Mouse (Mus musculus): ENCODE results near the gene Frs3. TPM values are rescaled to one million over a fixed set of nuclear protein-coding genes. Genes with fewer than 3 reads are reported as not detected.

The Frs3 gene
- polyA plus RNA-seq, 1 experiment from 2014 or later: 41.9 TPM

DNA sequence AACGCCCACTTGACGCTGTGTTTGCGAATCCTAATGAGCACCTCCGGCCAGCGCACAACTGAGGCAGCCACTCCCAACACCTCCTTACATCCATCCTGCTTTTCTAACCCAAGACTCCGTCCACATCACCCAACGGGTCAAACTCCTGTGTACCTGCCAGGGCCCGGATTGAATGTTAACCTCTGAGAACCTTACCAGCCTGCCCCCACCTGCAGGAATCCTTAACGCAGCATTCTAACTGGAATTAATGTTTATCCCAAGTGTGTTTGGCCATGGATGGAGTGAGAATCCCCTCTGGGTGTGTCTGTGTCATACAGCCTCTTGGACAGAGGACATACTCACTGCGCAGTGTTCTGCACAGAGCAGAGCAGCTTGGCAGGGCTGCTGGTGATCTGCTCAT is 9.3 kb downstream of the Frs3 start:
- Histone ChIP-seq H3K27me3 (ENCODE audit: control insufficient read depth, insufficient read depth, low read length) (no peaks in the 10 kb centered on the region; the same call in 1 of the 2 replicates), H3K4me2 (ENCODE audit: low read depth, low read length) (no peak overlapping the region), H3K9ac (replicated peaks; ENCODE audit: low read depth, low read length) (no peak overlapping the region), H3K36me3 (ENCODE audit: control insufficient read depth, insufficient read depth, low read length) (peaks cover 6% of the 10 kb centered on the region; the same call in 1 of the 2 replicates), H3K27ac (ENCODE audit: low read depth, low read length) (no peak overlapping the region), H3K9me3 (ENCODE audit: control insufficient read depth, low read length) (no peaks in the 10 kb centered on the region), H3K4me1 (ENCODE audit: control insufficient read depth, insufficient read depth, low read length) (peaks cover 8% of the 10 kb centered on the region), H3K4me3 (ENCODE audit: low read depth, low read length) (no peak overlapping the region)
- no peak for ATAC-seq (ENCODE audit: low read depth)
- WGBS: 93% methylated on average over 10 of the region's 10 CpGs

DNA sequence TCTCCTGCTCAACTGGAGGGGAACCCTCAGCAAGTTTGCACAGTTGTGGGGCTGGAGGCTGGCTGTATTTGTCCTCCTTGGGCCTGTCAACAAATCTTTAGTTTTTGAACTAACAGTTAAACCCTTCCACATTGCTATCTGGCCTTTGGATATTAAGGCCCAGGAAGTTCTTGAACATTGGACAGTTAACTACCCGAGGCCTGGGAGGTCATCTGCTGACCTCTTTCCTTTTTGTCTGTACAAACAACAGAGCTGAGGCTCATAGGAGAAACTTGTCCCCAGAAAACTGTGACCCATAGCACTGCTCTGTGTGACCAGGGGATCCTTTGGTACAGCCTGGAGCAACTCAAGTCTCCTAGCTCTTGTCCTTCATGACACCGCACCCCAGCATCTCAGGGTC is 10.2 kb downstream of the Frs3 start:
- H3K4me1 ChIP-seq (ENCODE audit: control insufficient read depth, insufficient read depth, low read length): peaks cover 7% of the 10 kb centered on the region
- H3K36me3 ChIP-seq (ENCODE audit: control insufficient read depth, insufficient read depth, low read length): peaks cover 9% of the 10 kb centered on the region; the same call in 1 of the 2 replicates
- H3K4me2 ChIP-seq (ENCODE audit: low read depth, low read length): no peak overlapping the region
- 82% methylated on average over 2 of the region's 2 CpGs for WGBS
- H3K9me3 ChIP-seq (ENCODE audit: control insufficient read depth, low read length): no peaks in the 10 kb centered on the region
- no peak overlapping the region for H3K4me3 ChIP-seq (ENCODE audit: low read depth, low read length)
- ATAC-seq (ENCODE audit: low read depth): no peak
- H3K27ac ChIP-seq (ENCODE audit: low read depth, low read length): no peak overlapping the region
- H3K9ac ChIP-seq (replicated peaks; ENCODE audit: low read depth, low read length): no peak overlapping the region
- H3K27me3 ChIP-seq (ENCODE audit: control insufficient read depth, insufficient read depth, low read length): no peaks in the 10 kb centered on the region; the same call in 1 of the 2 replicates

DNA sequence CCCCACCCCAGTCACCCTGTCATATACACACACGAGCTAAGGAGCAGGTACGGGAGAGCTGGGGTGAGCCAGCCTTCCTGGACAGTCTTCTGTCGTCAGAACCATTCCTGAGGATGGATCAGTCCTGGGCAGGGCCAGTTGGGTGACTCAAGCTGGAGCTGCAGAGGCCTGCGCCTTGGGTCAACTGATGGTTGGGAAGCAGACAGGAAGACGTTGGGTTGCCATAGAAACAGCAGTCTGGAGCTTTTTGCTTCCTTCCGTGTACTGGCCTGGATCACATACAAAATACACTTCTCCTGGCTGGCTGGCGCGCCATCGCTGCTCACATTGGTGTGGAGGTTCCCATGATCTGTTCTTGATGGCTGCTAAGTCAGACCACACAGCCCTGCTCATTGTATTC is 13.0 kb downstream of the Frs3 start:
- no peak overlapping the region for H3K9ac ChIP-seq (replicated peaks; ENCODE audit: low read depth, low read length)
- H3K9me3 ChIP-seq (ENCODE audit: control insufficient read depth, low read length): no peaks in the 10 kb centered on the region
- ATAC-seq (ENCODE audit: low read depth): no peak
- no peak overlapping the region for H3K4me2 ChIP-seq (ENCODE audit: low read depth, low read length)
- H3K4me1 ChIP-seq (ENCODE audit: control insufficient read depth, insufficient read depth, low read length): no peaks in the 10 kb centered on the region
- H3K36me3 ChIP-seq (ENCODE audit: control insufficient read depth, insufficient read depth, low read length): peaks cover 9% of the 10 kb centered on the region; the same call in 1 of the 2 replicates
- WGBS: 69% methylated on average over 9 of the region's 9 CpGs
- H3K4me3 ChIP-seq (ENCODE audit: low read depth, low read length): no peak overlapping the region
- H3K27ac ChIP-seq (ENCODE audit: low read depth, low read length): no peak overlapping the region
- H3K27me3 ChIP-seq (ENCODE audit: control insufficient read depth, insufficient read depth, low read length): no peaks in the 10 kb centered on the region; the same call in 1 of the 2 replicates

DNA sequence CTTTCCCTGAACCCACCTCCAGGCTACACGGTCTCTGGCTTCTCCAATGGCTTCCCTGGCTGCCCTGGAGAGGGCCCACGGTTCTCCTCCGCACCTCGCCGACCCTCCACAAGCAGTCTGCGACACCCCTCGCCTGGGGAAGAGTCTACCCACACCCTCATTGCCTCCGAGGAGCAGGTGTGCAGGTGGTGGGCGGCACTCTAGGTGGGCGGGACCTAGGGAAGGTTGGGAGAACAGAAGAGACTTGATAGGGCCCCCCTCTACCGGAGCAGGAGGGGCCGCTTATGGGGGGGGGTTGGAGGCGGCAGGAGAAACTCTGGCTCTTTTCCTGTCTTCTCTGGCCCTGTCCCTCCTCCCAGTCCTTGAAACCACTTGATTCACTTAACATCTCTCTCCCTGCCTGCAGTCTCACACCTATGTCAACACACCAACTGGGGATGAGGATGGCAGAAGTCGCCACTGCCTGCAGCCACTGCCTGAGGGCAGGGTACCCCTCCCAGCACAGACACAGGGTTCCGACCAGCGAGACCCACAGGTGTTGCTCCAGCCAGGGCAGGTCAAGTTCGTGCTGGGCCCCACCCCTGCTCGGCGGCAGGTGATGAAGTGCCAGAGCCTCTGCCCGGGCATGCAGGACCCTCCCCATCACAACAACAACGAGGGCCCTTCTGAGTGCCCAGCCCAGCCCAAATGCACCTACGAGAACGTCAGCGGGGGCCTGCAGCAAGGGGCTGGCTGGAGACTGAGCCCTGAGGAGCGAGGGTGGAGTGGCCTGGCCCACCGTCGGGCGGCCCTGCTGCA is 13.9 kb downstream of the Frs3 start:
- Histone ChIP-seq H3K36me3 (ENCODE audit: control insufficient read depth, insufficient read depth, low read length) (peaks cover 9% of the 10 kb centered on the region; the same call in 1 of the 2 replicates), H3K27me3 (ENCODE audit: control insufficient read depth, insufficient read depth, low read length) (no peaks in the 10 kb centered on the region; the same call in 1 of the 2 replicates), H3K9ac (replicated peaks; ENCODE audit: low read depth, low read length) (no peak overlapping the region), H3K4me1 (ENCODE audit: control insufficient read depth, insufficient read depth, low read length) (no peaks in the 10 kb centered on the region), H3K4me2 (ENCODE audit: low read depth, low read length) (no peak overlapping the region), H3K4me3 (ENCODE audit: low read depth, low read length) (no peak overlapping the region), H3K27ac (ENCODE audit: low read depth, low read length) (no peak overlapping the region), H3K9me3 (ENCODE audit: control insufficient read depth, low read length) (no peaks in the 10 kb centered on the region)
- 42% methylated on average over 28 of the region's 28 CpGs for WGBS
- no peak for ATAC-seq (ENCODE audit: low read depth)

DNA sequence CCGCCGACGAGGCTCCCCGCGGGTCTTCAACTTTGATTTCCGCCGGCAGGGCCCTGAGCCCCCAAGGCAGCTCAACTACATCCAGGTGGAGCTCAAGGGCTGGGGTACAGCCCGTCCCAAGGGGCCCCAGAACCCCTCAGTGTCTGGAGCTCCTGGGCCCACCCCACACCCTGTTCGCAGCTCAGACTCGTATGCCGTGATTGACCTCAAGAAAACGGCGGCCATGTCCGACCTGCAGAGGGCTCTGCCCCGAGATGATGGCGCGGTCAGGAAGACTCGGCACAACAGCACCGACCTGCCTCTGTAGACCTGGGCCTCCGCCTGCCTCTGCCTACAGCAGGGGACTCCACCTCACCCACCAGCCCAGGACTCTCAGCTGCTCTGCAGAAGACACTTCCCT is 14.7 kb downstream of the Frs3 start:
- no peak overlapping the region for H3K4me3 ChIP-seq (ENCODE audit: low read depth, low read length)
- WGBS: 24% methylated on average over 20 of the region's 20 CpGs
- no peak overlapping the region for H3K27ac ChIP-seq (ENCODE audit: low read depth, low read length)
- no peaks in the 10 kb centered on the region for H3K9me3 ChIP-seq (ENCODE audit: control insufficient read depth, low read length)
- H3K9ac ChIP-seq (replicated peaks; ENCODE audit: low read depth, low read length): no peak overlapping the region
- no peak overlapping the region for H3K4me2 ChIP-seq (ENCODE audit: low read depth, low read length)
- ATAC-seq (ENCODE audit: low read depth): no peak
- no peaks in the 10 kb centered on the region; the same call in 1 of the 2 replicates for H3K27me3 ChIP-seq (ENCODE audit: control insufficient read depth, insufficient read depth, low read length)
- no peaks in the 10 kb centered on the region for H3K4me1 ChIP-seq (ENCODE audit: control insufficient read depth, insufficient read depth, low read length)
- peaks cover 9% of the 10 kb centered on the region; the same call in 1 of the 2 replicates for H3K36me3 ChIP-seq (ENCODE audit: control insufficient read depth, insufficient read depth, low read length)

DNA sequence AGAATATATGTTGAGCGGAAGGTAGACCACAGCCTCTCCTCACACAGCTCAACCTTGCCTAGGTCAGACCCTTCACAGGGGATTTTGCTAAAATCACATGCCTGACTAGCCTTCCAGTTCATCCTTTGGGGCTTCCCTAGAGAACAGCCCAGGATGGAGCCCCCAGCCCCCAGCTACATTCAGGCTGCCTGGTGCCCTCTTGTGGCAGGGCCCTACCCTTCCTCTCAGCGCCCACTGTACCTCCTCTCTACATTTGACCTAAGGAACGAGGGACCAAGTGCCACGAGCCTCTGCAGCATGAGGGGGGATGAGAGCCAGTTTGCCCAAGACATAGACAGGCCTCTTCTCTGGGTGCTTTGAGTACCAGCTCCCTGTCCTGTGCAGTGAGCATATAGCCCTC is 15.9 kb downstream of the Frs3 start:
- H3K27me3 ChIP-seq (ENCODE audit: control insufficient read depth, insufficient read depth, low read length): no peaks in the 10 kb centered on the region; the same call in 1 of the 2 replicates
- H3K4me3 ChIP-seq (ENCODE audit: low read depth, low read length): no peak overlapping the region
- H3K27ac ChIP-seq (ENCODE audit: low read depth, low read length): no peak overlapping the region
- peaks cover 9% of the 10 kb centered on the region; the same call in 1 of the 2 replicates for H3K36me3 ChIP-seq (ENCODE audit: control insufficient read depth, insufficient read depth, low read length)
- no peak overlapping the region for H3K9ac ChIP-seq (replicated peaks; ENCODE audit: low read depth, low read length)
- no peaks in the 10 kb centered on the region for H3K4me1 ChIP-seq (ENCODE audit: control insufficient read depth, insufficient read depth, low read length)
- H3K4me2 ChIP-seq (ENCODE audit: low read depth, low read length): no peak overlapping the region
- WGBS: 74% methylated on average over 4 of the region's 4 CpGs
- no peak for ATAC-seq (ENCODE audit: low read depth)
- no peaks in the 10 kb centered on the region for H3K9me3 ChIP-seq (ENCODE audit: control insufficient read depth, low read length)

DNA sequence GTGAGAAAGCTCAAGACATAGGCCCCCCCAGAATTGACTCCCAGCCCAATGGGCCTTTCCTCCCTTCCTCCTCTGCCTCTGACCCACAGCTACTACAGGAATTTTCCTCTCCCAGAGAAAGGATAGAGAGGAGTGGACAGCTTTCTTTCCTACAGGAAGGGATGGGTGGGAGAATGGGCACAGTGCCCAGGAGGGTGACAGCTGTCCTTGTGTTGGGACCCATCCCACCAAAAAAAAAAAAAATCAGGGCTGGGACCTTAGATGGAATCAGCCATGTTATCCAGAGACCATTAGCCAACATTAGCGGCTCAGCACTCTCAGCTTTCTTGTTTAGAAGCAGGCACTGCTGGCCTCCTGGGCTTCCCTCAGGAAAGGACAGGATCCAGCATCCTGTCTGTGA is 17.4 kb downstream of the Frs3 start:
- 57% methylated on average over 1 of the region's 1 CpGs for WGBS
- H3K36me3 ChIP-seq (ENCODE audit: control insufficient read depth, insufficient read depth, low read length): peaks cover 9% of the 10 kb centered on the region; the same call in 1 of the 2 replicates
- no peak overlapping the region for H3K4me2 ChIP-seq (ENCODE audit: low read depth, low read length)
- no peaks in the 10 kb centered on the region for H3K4me1 ChIP-seq (ENCODE audit: control insufficient read depth, insufficient read depth, low read length)
- H3K27me3 ChIP-seq (ENCODE audit: control insufficient read depth, insufficient read depth, low read length): no peaks in the 10 kb centered on the region; the same call in 1 of the 2 replicates
- H3K9ac ChIP-seq (replicated peaks; ENCODE audit: low read depth, low read length): no peak overlapping the region
- H3K4me3 ChIP-seq (ENCODE audit: low read depth, low read length): no peak overlapping the region
- H3K9me3 ChIP-seq (ENCODE audit: control insufficient read depth, low read length): no peaks in the 10 kb centered on the region
- no peak overlapping the region for H3K27ac ChIP-seq (ENCODE audit: low read depth, low read length)
- ATAC-seq (ENCODE audit: low read depth): no peak

DNA sequence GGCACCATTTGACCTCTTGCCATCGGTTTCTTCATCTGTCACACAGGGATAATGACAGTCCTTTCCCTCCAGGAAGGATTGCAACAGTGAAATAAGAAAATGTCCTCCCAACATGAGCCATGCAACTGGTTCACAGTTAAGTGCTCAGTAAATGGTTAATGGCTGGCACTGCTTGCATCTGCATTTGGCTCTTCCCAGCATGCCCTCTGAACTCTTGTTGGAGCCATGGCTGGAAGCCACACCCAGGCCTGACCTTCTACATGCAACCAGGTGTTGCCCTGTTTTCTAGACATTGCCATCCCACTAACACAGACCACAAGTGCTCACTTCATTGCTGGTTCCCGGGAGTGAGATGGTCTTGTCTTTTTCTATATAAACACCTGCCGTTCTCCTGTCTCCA is 19.1 kb downstream of the Frs3 start:
- Histone ChIP-seq H3K4me2 (ENCODE audit: low read depth, low read length) (no peak overlapping the region), H3K4me1 (ENCODE audit: control insufficient read depth, insufficient read depth, low read length) (no peaks in the 10 kb centered on the region), H3K4me3 (ENCODE audit: low read depth, low read length) (no peak overlapping the region), H3K9ac (replicated peaks; ENCODE audit: low read depth, low read length) (no peak overlapping the region), H3K27me3 (ENCODE audit: control insufficient read depth, insufficient read depth, low read length) (no peaks in the 10 kb centered on the region), H3K36me3 (ENCODE audit: control insufficient read depth, insufficient read depth, low read length) (0 out of 2 replicates have a peak, but pooled peaks cover 4% of the 10 kb centered on the region), H3K9me3 (ENCODE audit: control insufficient read depth, low read length) (no peaks in the 10 kb centered on the region), H3K27ac (ENCODE audit: low read depth, low read length) (no peak overlapping the region)
- WGBS: 84% methylated on average over 3 of the region's 3 CpGs
- no peak for ATAC-seq (ENCODE audit: low read depth)

DNA sequence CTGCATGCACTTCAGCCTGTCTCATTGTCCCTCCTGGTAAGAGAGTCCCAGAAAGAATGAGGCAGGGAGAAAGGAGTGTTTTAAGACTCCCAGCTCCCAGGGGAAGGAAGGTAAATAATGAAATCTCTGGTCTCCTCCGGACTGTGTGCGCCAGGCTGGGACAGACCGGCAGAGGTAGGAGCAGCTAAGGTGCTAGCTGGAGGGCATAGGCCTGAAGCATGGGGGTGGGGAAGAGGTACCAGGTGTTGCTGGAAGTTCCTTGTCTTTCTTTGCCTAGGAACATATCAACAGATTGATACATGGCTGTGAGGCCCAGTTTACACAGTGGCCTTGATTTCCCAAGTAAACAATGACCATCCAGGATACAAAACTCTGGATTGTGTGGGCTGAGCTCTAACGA is 20.1 kb downstream of the Frs3 start:
- no peak overlapping the region for H3K27ac ChIP-seq (ENCODE audit: low read depth, low read length)
- WGBS: 86% methylated on average over 4 of the region's 4 CpGs
- no peaks in the 10 kb centered on the region for H3K4me1 ChIP-seq (ENCODE audit: control insufficient read depth, insufficient read depth, low read length)
- H3K27me3 ChIP-seq (ENCODE audit: control insufficient read depth, insufficient read depth, low read length): no peaks in the 10 kb centered on the region
- no peaks in the 10 kb centered on the region for H3K9me3 ChIP-seq (ENCODE audit: control insufficient read depth, low read length)
- H3K4me3 ChIP-seq (ENCODE audit: low read depth, low read length): no peak overlapping the region
- H3K4me2 ChIP-seq (ENCODE audit: low read depth, low read length): no peak overlapping the region
- H3K36me3 ChIP-seq (ENCODE audit: control insufficient read depth, insufficient read depth, low read length): no peaks in the 10 kb centered on the region
- no peak for ATAC-seq (ENCODE audit: low read depth)
- H3K9ac ChIP-seq (replicated peaks; ENCODE audit: low read depth, low read length): no peak overlapping the region

All from neural tube, embryonic 14.5 days (tissue).